Mouse (Mus musculus) NIH3T3 (cell line): ENCODE data around the gene Glt1d1.
A peak's percentile ranks its signal among the peaks of the same experiment; 100 is the strongest.
"Not testable (repeated sequence)": the region's sequence is repeated elsewhere in the genome, so short reads cannot be mapped to it uniquely, and the experiment has no call there.

ENCODE experiments used
- DNase-seq: peaks from one replicate; pipeline ENCODE4 v3.0.0-alpha.2; 2012; ENCODE audit warnings: low read depth

Gene Glt1d1

GRCm38 (mm10) chr5:127698525-127698924 lies 66.5 kb downstream of the Glt1d1 start:
- DNase-seq = no peak

- no peak for DNase-seq
Measured at GRCm38 (mm10) chr5:127699679-127700078, 67.6 kb downstream of the Glt1d1 start.

GRCm38 (mm10) chr5:127700156-127700555 lies 68.1 kb downstream of the Glt1d1 start:
- no peak for DNase-seq

GRCm38 (mm10) chr5:127703609-127704180 lies 71.6 kb downstream of the Glt1d1 start:
- no peak for DNase-seq

GRCm38 (mm10) chr5:127705225-127705624 lies 73.2 kb downstream of the Glt1d1 start:
- DNase-seq = no peak

- DNase-seq = no peak
Measured at GRCm38 (mm10) chr5:127705976-127706375, 73.9 kb downstream of the Glt1d1 start.

GRCm38 (mm10) chr5:127708143-127708542 lies 76.1 kb downstream of the Glt1d1 start:
- DNase-seq = no peak

GRCm38 (mm10) chr5:127714783-127715704 lies 83.0 kb downstream of the Glt1d1 start:
- no peak for DNase-seq

- DNase-seq = peak; percentile 40
Measured at GRCm38 (mm10) chr5:127720591-127721379, 88.7 kb downstream of the Glt1d1 start.

- not testable (repeated sequence) for DNase-seq
Measured at GRCm38 (mm10) chr5:127722171-127722570, 90.1 kb downstream of the Glt1d1 start.

GRCm38 (mm10) chr5:127730351-127730750 lies 98.3 kb downstream of the Glt1d1 start:
- DNase-seq = no peak

- DNase-seq = no peak
Measured at GRCm38 (mm10) chr5:127741331-127741730, 109.3 kb downstream of the Glt1d1 start.

GRCm38 (mm10) chr5:127749540-127749939 lies 117.5 kb downstream of the Glt1d1 start:
- not testable (repeated sequence) for DNase-seq

- no peak for DNase-seq
Measured at GRCm38 (mm10) chr5:127751262-127751975, 119.4 kb downstream of the Glt1d1 start.

GRCm38 (mm10) chr5:127755594-127755993 lies 123.5 kb downstream of the Glt1d1 start:
- no peak for DNase-seq

- DNase-seq = no peak
Measured at GRCm38 (mm10) chr5:127756011-127756410, 123.9 kb downstream of the Glt1d1 start.

- DNase-seq = no peak
Measured at GRCm38 (mm10) chr5:127756671-127757423, 124.8 kb downstream of the Glt1d1 start.

GRCm38 (mm10) chr5:127758576-127758975 lies 126.5 kb downstream of the Glt1d1 start:
- no peak for DNase-seq
